Mouse (Mus musculus) frontal cortex, postnatal 25 days (tissue): ENCODE measurements around the gene Gm8720.
"Not testable (repeated sequence)": the region's sequence is repeated elsewhere in the genome, so short reads cannot be mapped to it uniquely, and the experiment has no call there.

Experiments used
- DNase-seq, 2 experiments: peaks; one replicate each; pipeline ENCODE4 v3.0.0; 2022; ENCODE audit warnings: low spot score in 2 of 2

Gm8720 gene

GRCm38 (mm10) chr7:23067356-23067755 is at the start of gene Gm8720:
Gm8720 (minus strand) TSS chr7:23067456.
- not testable (repeated sequence) for DNase-seq

GRCm38 (mm10) chr7:23055240-23055639 is 12.0 kb downstream of the Gm8720 start, which contains the start of gene Vmn1r163:
Vmn1r163 (plus strand) TSS chr7:23055540.
- DNase-seq: not testable (repeated sequence)

- DNase-seq: not testable (repeated sequence)
Measured at GRCm38 (mm10) chr7:23019823-23020222, 47.4 kb downstream of the Gm8720 start, which contains the start of gene Gm4216. Gm4216 (minus strand) TSS chr7:23019923.
